Mouse (Mus musculus): ENCODE data around the gene Etv3.
"Not testable (repeated sequence)": the region's sequence is repeated elsewhere in the genome, so short reads cannot be mapped to it uniquely, and the experiment has no call there.

The Etv3 gene

DNA sequence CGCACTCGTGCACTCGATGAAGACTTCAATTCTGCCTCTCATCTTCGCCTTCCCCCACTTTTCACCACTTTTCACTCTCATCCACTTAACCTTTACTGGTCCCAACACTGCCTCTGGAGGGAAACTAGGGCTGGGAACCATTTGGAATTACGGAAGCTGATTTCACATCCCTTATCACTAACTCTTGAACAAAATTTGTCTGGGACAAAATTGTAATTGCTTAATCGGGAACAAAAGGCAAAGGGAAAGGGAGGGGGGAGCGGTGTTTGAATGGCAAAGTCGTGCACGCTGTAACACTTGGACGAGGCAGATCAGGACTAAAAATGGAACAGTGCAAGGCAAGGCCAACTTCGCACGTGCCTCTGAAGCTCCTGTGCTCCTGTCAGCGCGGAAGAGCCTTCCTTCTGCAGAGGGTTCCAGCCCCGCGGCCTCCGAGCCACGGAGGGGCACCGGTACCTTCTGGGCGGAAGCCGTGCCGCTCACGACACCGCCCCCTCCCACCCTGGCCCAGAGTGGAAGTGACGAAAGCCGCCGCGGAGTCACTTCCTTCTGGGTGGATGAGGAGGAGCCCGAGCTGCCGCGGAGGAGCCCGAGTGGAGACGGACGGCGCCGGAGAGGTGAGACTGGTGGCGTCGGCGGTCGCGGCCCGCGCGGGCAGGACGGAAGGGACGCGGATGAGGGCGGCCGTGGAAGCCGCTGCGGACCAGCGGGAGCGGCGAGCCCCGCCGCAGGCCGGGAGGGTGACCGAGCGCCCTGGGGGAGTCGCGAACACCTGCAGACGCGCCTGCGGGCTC lies at the start of gene Etv3:
Gene Etv3 (plus strand): TSS at position 365 of the 794 bp plus-strand sequence.
- peak; percentile 77 to 84 for DNase-seq (ENCODE audit: low spot score in 2 of 2)

DNA sequence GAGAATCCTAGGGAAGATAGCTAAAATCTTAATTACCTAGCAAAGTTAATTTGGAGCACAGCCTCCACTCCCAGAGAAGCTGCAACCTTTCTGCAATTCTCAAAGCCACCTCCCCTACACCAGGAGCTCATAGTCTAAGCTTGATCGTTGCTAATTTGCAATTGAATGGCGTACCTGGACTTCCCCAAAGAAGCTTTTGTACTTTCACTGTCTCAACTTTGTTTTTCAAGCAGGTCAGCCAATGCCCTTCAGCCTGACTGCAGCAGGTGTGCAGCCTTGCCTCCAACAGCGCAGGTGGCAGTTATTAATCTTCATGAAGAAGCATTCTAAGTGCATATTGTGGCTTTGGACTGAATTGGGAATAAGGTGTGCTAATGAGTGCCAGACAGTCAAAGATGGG lies 47.3 kb upstream of the Etv3 start:
- not testable (repeated sequence) for DNase-seq (ENCODE audit: low spot score in 2 of 2)

DNA sequence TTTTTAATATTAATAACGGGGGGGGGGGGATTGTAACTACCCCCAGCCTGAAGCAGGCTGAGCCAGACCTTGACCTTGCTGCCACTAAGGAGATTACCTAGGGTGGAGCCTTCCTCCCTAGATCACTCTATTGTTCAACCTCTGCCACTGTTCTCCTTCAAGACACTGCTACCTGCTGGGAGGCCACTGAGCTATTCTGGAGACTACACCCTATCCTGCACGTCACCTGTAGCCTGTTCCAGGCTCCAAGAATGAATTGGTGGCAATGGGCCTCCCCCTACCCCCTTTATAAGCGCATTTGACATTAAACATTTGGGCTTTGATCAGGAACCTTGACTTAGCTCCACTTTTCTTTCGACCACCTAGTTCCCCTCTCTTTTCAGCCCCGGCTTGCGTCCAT lies 46.6 kb upstream of the Etv3 start:
- not testable (repeated sequence) for DNase-seq (ENCODE audit: low spot score in 2 of 2)

DNA sequence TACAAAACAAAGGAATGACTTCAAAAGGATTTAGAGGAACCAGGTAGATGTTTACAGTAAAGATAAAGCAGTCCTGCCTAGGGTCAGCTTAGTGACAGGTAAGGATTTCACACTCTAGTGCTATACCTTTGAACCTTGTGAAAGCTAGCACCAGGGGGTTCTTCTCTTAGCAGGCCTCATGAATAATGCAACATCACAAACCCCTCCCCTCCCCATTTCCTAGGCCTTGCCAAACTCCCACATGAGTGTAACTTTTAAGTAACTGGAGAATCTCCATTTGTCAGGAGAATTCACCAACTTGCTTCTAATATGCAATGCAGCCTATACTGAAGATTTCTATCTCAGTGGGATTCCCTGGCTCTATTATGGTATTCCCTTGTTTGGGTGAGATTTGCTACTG lies 46.0 kb upstream of the Etv3 start:
- DNase-seq (ENCODE audit: low spot score in 2 of 2), result not testable (repeated sequence)

DNA sequence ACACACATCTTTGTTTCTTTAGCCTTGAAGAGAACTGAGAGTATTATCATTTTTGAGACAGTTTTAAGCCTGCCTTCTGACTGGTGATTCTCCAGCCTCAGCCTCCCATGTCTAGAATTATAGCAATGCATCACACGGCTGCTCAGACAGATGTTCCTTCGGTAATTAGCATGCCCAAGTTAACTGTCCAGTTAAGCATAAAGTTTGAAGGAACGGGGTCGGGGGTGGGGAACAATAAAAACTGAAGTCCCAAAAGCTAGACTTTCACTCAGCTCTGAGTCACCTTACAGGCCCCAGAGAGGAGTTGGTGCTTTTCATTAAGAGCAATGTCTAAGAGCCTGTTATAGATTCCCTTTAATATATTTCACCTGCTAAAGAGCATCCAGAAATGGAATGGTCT lies 37.8 kb upstream of the Etv3 start:
- DNase-seq (ENCODE audit: low spot score in 2 of 2), result no peak

DNA sequence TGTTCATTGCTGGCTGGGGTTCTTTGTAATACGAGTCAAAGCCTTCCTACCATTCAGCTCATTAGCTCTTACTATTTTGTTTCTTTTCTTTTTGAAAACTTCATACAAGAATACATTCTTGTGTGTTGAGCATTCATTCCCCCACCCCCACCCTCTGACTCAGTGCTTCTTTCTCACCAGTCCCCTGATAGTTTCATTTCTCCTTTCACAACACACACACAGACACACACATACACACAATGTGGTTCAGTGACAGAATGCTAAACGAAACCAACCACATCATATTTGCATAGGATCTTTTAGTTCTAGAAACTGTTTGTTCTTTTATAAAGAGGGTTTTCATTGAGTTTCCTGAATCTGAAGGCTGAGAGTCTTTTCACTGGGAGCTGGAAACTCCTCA lies 37.3 kb upstream of the Etv3 start:
- no peak for DNase-seq (ENCODE audit: low spot score in 2 of 2)

DNA sequence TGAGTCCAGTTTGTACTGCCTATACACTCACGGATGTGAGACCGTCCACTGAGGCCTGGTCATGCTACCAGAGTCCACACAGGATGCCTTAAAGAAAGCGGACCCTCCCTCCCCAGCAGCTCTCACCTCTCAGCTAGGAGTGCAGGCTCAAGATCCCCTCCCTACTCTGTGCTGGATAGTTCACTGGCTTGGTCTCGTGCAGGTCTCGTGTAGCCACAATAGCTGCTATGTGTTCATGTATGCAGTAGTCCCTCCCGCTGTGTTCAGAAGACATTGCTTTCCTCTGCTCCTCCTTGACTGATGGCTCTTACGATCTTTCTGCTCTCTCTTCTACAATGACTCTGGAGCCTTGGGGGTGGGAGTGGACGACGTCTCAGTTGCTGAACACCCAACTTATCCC lies 26.9 kb upstream of the Etv3 start:
- DNase-seq (ENCODE audit: low spot score in 2 of 2), result no peak

DNA sequence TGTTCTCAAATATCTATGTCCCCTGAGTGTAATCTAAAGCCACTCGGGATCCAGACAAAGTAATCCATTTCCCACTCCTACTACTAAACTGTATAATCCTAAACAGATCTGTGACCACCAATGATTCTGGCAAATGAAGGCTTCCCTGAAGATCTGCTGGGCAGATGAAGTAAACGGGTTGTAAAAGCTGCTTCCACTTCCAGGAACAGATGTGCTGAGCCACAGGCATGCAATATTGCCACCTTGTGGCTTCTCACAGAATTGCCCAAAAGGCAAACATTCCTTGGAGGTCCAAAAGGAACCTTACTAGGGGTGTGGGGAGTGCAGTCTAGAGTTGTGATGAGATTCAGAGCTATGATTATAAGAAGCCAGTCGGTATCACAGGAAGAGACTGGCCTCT lies 26.1 kb upstream of the Etv3 start:
- peak in 1 of 2 experiments; percentile 57 for DNase-seq (ENCODE audit: low spot score in 2 of 2)

DNA sequence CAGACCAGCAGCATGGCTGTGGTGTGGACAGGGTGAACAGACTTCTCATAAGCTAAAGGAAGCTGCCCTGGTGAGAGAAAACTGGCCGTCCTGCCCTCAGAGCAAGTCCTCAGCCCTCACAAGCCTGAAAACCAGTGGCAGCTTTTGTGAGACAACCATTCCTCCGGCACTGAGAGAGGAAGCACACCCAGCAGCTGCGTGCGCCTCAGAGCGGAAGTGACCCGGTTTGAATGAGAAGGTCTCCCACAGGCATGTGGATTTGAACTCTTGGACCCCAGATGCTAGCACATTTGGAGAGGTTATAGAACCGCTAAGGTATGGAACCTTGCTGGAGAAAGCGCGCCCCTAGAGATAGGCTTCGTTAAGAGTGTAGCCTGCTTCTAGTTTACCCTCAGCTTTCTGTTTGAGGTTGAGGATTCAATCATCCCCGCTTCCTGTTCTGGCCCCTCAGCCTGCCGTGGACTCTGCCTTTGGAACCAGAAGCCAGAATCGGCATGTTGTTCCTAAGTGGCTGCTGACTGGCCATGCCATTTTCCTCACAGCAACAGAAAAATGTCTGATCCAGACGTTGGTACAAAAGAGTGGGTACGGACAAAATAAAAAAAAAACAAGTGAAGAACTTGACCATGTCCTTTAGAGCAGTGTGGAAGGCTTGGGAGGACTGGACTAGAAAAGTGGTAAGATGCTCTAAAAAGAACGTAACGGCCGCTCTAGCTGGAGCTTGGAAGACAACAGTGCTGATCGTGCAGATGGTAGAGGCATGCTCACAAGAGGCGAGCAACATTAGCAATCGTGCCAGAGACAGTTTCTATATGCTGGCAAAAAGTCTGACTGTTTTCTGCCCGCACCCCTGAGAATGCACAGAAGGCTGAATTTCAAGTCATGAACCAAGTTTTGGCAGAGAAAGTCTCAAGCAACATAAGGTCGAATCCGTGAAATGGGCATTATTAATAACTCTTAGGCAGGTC lies 24.8 kb upstream of the Etv3 start:
- no peak for DNase-seq (ENCODE audit: low spot score in 2 of 2)

DNA sequence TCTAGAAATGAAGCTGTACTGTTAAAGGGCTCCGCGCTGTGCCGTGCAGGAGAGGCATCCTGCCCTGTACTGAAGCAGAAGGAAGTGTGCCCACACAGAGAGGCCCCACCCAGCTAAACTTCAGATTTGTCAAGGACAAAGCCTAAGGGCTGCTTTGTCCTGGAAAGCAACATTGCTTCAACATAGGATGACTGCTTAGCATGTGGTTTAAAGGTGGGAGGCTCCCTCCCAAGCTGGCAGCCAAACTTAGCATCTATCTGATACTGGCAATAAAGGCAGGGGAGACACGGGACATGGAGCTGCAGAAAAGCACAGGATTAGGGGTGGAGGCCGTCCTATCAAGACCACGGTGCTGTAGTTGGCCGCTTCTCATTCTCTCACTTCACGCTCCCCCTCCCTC lies 24.1 kb upstream of the Etv3 start:
- no peak for DNase-seq (ENCODE audit: low spot score in 2 of 2)

DNA sequence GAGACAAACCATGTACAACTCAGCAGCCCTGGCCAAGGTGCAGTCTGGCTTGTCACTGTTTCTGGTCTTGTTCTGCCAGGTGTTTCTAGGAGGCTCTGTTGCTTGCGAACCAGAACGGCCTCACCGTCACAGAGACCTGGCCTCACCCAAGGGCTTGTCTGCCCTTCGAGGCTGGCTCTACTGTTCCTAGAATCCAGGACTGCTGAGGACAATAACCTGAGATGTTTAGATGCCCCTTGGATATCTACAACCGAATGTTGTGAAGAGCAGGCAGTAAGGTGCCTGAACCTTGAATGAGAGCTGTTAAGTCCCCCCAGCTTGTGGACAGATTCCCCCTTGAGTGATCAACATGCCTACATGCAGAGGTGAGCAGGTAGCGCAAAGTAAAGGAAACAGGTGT lies 22.4 kb upstream of the Etv3 start:
- DNase-seq (ENCODE audit: low spot score in 2 of 2), result no peak

DNA sequence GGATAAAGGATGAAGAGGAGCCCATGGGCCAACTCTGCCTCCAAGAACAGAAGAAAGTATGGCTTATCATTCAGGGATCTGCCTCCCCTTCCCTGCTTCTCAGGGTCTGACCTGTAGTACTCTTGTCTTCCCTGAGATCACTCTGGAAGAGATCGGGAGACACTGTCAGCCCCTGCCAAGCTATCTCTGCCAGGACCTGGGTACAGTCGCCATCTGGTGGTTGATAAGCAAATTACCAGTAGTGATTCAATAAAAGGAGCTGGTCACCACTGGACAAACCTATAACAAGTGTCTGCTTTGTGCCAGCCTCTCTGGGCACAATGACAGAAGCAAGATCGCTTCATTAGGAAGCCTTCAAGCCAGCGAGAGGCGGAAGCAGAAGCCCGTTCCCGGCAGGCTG lies 20.9 kb upstream of the Etv3 start:
- DNase-seq (ENCODE audit: low spot score in 2 of 2), result no peak

DNA sequence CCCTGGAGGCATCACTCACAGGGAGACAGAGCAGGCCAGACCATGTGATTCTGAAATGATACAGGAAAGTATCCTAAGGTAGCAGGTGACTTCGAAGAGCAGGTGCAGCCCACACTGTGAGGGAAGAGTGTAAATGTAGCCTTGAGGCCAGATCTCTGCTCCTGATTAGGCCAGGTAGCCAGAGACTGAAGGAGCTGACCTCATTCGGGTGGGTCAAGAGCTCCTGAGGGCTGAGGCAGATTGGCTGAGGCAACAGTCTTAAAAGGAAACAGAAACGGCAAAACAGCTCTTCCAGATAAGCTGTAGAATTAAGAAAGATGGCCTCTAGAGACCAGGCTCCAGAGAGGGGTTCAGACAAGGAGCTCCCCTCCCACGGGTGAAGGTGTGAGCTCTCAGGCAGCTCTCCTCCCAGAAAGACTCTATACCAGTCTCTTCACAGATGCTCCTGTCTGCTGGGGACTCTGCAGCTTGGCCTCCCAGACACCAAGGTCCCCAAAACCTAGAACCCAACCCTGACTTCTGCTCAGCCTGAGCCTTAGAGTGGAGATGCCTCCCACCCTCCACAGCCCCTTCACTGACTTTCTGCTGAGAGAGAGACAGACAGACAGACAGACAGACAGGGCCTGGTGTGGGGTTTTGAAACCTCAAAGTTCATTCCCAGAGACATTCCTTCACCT lies 20.3 kb upstream of the Etv3 start:
- DNase-seq (ENCODE audit: low spot score in 2 of 2), result no peak

DNA sequence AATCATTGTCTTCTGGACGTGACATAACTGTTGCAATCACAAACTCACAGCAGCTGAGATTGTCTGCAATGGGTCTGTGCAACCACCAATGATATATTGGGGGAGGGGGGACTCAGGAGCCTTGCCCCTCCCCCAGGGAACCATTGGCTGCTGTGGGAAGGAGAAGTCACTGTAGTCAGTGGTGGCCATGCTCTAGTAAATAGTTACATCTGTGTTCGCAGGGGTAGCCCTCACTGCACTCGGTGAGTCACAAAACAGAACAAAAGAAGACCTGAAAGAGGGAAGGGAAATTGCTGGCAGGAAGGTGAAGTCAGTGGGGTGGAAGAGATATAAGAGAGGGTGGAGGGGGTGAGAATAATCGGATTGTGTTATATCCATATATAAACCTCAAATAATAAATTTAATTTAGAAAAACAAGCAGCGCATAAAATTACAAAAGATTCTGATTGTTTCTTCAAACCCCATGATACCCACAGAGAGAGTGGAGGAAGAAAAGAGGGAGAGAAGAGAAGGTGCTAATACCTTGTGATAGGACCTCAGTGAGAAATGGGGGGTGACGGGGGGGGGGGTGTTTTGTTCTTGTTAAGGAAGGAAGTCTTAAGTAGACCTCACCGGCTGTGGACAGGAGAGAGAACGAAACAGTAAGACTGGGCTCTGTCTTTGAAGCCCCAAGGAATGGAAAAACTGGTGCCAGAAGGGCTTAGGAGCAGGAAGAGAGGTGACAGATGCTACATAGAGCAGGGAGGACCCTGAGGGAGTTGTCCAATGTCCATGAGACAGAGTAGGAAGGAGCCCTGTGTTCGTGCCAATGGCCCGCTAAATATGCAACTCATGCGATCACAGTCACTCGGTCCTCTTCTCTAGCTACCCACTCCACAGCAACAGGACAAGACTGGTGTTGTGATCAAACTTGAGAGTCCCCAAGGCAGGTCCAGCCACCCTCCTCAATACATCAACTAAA lies 18.5 kb upstream of the Etv3 start:
- DNase-seq (ENCODE audit: low spot score in 2 of 2), result no peak

DNA sequence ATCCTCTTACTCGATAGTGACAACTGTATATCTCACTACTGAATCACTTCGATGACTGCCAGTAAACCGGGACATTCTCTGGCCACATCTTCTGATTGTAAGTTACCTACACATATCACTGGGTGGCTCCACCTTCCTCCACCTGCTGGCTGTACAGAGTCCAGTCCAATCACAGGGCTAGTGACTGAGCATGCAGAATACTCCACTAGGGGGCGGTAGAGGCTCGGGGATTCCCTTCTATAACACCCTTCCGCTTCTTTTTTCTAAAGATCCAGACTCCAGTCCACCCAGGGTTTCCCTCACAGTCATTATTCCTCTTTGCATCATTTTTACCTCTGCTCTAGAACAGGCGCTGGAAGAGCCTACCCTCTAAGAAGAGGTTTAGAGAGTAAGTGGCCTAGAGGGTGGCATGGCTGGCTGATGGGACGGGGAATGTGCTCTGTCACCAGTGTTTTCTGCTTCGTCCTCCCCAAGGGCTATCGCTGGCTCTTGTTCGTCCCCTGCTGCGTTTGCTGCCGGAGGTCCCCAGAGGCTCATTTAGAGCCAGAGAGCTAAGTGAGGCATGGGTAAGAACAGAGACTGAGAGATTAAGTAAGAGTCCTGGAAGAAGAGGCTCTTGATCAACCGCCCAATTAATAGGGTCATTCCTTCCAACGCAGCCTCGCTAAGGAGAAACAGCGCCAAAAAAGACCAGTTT lies 16.9 kb upstream of the Etv3 start:
- peak; percentile 70 to 74 for DNase-seq (ENCODE audit: low spot score in 2 of 2)

DNA sequence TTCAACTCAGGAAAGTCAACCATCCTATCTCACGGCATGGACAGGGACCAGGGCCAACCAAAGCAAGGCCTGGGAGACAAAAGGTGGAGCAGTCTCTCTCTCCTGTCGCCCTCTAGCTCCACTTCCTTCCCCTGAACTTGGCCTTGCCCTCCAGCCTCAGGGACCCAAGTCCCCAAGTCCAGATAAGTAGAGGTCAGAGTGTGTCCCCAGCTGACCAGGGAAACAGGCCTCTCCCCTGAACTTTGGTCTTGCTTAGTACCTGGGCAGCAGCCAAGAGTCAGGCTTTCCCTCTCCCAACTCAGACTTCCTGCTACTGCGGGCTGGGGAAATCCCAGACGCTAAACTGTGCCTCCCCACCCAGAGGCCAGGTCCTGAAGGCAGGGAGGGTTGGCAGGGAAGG lies 16.1 kb upstream of the Etv3 start:
- DNase-seq (ENCODE audit: low spot score in 2 of 2), result peak; percentile 42 to 46

DNA sequence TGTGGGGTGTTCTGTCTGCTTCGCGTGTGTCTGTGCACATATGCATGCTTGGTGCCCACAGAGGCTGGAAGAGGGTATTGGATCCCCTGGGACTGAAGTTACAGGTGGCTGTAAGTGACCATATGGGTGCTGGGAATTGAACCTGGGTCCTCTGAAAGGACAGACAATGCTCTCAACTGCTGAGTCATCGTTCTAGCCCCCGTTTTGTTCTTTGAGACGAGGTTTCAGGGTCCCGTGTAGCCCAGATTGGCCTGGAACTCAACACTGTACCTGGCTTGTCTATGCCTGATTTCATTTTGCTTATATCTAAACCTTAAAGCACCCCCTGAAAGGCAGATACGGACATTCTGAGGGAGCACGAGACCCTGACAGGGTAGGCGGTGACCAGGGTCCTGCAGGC lies 14.4 kb upstream of the Etv3 start:
- DNase-seq (ENCODE audit: low spot score in 2 of 2), result no peak

DNA sequence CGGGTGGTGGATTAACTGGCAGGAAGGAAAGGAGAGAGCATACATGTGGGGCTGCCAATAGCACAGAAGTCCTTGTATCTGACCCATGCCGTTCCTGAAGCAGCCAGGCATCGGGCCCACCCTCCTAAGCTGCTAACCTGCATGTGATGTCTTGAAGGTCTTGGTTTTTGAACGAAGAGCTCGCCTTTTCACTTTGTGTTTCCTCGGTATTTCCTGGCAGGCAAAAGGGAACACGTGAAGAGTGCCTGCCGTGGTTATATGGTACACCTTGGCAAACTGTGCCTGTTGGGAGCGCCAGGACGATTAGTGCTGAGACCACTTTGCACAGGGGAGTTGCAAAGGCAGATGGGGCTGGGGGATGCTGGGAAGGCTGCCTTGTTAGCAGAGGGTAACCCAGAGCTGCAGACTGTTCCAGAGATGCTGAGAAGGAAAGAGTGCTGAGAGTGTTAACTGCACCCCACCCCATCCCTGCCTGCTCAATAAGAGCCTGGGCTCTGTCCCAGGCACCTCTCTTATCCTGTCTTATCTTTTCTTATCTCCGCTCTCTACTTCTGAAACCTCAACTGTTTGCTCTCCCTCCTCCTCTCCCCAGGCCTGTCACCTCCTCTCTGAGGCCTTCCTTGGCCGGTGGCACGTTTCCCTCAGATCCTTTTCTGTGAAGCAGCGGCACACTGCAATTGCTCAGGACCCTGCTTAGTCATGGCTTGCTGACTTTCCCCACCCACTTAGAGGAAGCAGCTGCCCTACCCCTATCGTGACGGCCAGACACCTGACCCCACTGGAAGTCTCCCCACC lies 13.0 kb upstream of the Etv3 start:
- DNase-seq (ENCODE audit: low spot score in 2 of 2), result no peak

DNA sequence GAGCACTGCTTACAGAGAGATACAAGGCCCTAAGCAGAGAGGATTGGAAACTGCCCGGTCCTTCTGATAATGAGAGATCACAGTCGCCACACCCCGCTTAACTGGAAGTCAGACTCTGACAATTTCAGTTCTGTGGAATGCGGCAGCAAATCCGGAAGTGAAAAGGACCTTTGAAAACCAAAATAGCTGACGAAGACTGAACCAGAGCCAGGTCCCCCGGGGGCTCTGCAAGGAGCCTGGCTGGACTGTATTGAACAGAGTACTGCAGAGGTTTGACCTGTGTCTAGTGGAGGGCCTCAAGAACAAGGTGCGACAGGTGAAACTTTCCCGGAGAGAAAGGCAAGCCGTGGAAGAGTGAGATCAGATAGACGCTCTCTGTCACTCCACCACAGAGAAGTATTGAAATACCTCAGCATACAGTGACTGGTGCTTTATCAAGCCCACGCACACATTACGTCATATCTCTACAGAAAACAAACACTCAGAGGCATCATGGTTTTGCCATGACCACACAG lies 9.6 kb upstream of the Etv3 start:
- DNase-seq (ENCODE audit: low spot score in 2 of 2), result no peak

Measured in urinary bladder, adult 18-20 months (tissue).